Mouse (Mus musculus) liver, adult 2 months (tissue): Measurements from ENCODE around the gene Camkk2. TPM values are rescaled to one million over a fixed set of nuclear protein-coding genes. Genes with fewer than 3 reads are reported as not detected.

ENCODE experiments used
- DNase-seq: peaks from one replicate; pipeline ENCODE4 v3.0.0-alpha.2; 2011; ENCODE audit warnings: low read depth, low spot score; ENCODE audit errors: extremely low read depth
- H3K27ac ChIP-seq: fragments of 200-500 bp; replicated peaks from 2 replicates; pipeline ENCODE4 v1.5.1; 2012; ENCODE audit warnings: low read depth, mild to moderate bottlenecking, control low read depth, inconsistent platforms, low read length; ENCODE audit not compliant: insufficient read depth
- H3K27me3 ChIP-seq: fragments of 200-500 bp; 2 replicates; pipeline ENCODE4 v1.6.1; 2012; ENCODE audit warnings: mild to moderate bottlenecking, moderate library complexity, low read length, inconsistent platforms; ENCODE audit not compliant: control insufficient read depth, insufficient read depth
- H3K36me3 ChIP-seq: fragments of 200-500 bp; 2 replicates; pipeline ENCODE4 v1.6.1; 2012; ENCODE audit warnings: low read length, inconsistent platforms; ENCODE audit not compliant: control insufficient read depth, insufficient read depth
- H3K4me1 ChIP-seq: fragments of 200-500 bp; 2 replicates; pipeline ENCODE4 v1.6.1; 2011; ENCODE audit warnings: low read length; ENCODE audit not compliant: control insufficient read depth, insufficient read depth
- H3K4me3 ChIP-seq: fragments of 200-500 bp; 2 replicates; pipeline ENCODE4 v1.5.1; 2011; ENCODE audit warnings: low read depth, mild to moderate bottlenecking, control low read depth, low read length, moderate library complexity; ENCODE audit not compliant: insufficient read depth
- H3K79me2 ChIP-seq: fragments of 200-500 bp; 2 replicates; pipeline ENCODE4 v1.6.1; 2012; ENCODE audit warnings: inconsistent platforms, mild to moderate bottlenecking, low read length, moderate library complexity; ENCODE audit not compliant: control insufficient read depth, insufficient read depth
- H3K9ac ChIP-seq: fragments of 200-500 bp; 2 replicates; pipeline ENCODE4 v1.6.1; 2012; ENCODE audit warnings: low read depth, mild to moderate bottlenecking, control low read depth, inconsistent platforms, low read length
- CTCF ChIP-seq: fragments of 200-500 bp; IDR thresholded peaks from 2 replicates; pipeline ENCODE4 v1.5.1; 2011; ENCODE audit warnings: low read depth, low read length, control low read depth
- POLR2A ChIP-seq: fragments of 200-500 bp; IDR thresholded peaks from 2 replicates; pipeline ENCODE4 v1.6.1; 2011; ENCODE audit warnings: low read length, control low read depth; ENCODE audit not compliant: insufficient read depth; ENCODE audit errors: extremely low read depth
- WGBS: fragments of 180-500 bp; shearing (Covaris S2); methylation state at CpG from one replicate; pipeline ENCODE4 v1.1.7; 2018; 5-methylcytosine and 5-hydroxymethylcytosine counted together
- polyA plus RNA-seq: library from polyadenylated mRNA; depleted of rRNA; stranded (reverse); fragments of >200 nt; gene quantifications from 2 replicates; pipeline ENCODE4 v1.2.3, GENCODE M21; 2012; rRNA removed
- total RNA-seq: library from RNA; depleted of rRNA; stranded (reverse); fragments of >200 nt; gene quantifications from 2 replicates; pipeline ENCODE4 v1.2.3, GENCODE M21; 2014; rRNA removed

The Camkk2 gene
- 6.3 and 8.3 TPM in 2 replicates for total RNA-seq
- 16.4 and 17.7 TPM in 2 replicates for polyA plus RNA-seq

GRCm38 (mm10) chr5:122779277-122779834 is at the start of gene Camkk2:
Gene Camkk2 (minus strand): TSS chr5:122779409.
- peak within 1 kb of the TSS; percentile 94 for H3K9ac ChIP-seq
- peaks cover 14% of the 10 kb centered on the region; the same call in 1 of the 2 replicates for H3K79me2 ChIP-seq
- TF ChIP-seq POLR2A (no peak), CTCF (no peak)
- no peaks in the 10 kb centered on the region for H3K27me3 ChIP-seq
- peak within 1 kb of the TSS; percentile 96 for H3K4me3 ChIP-seq
- no peaks in the 10 kb centered on the region for H3K36me3 ChIP-seq
- peak; percentile 29 for DNase-seq
- WGBS = under 1% methylated on average over 57 of the region's 63 CpGs
- peaks cover 3% of the 10 kb centered on the region; the same call in 1 of the 2 replicates for H3K4me1 ChIP-seq
- H3K27ac ChIP-seq = peak within 1 kb of the TSS; percentile 67

GRCm38 (mm10) chr5:122825099-122825498 is 45.9 kb upstream of the Camkk2 start:
- Histone ChIP-seq H3K4me1 (peaks cover 2% of the 10 kb centered on the region; the same call in 1 of the 2 replicates), H3K79me2 (peaks cover 2% of the 10 kb centered on the region; the same call in 1 of the 2 replicates), H3K9ac (no peak overlapping the region), H3K27ac (no peak overlapping the region), H3K27me3 (no peaks in the 10 kb centered on the region), H3K4me3 (no peak overlapping the region), H3K36me3 (no peaks in the 10 kb centered on the region)
- no peak for DNase-seq
- no peak for TF ChIP-seq CTCF
- no peak for TF ChIP-seq POLR2A
- WGBS = 85% methylated on average over 8 of the region's 8 CpGs

GRCm38 (mm10) chr5:122824450-122824849 is 45.2 kb upstream of the Camkk2 start:
- H3K27ac ChIP-seq = no peak overlapping the region

GRCm38 (mm10) chr5:122823976-122824375 is 44.8 kb upstream of the Camkk2 start:
- 74% methylated on average over 1 of the region's 1 CpGs for WGBS
- DNase-seq = no peak
- no peaks in the 10 kb centered on the region for H3K27me3 ChIP-seq
- peaks cover 3% of the 10 kb centered on the region; the same call in 1 of the 2 replicates for H3K79me2 ChIP-seq
- H3K9ac ChIP-seq = no peak overlapping the region
- TF ChIP-seq POLR2A = no peak
- TF ChIP-seq CTCF = no peak
- H3K4me1 ChIP-seq = peaks cover 2% of the 10 kb centered on the region; the same call in 1 of the 2 replicates
- no peak overlapping the region for H3K27ac ChIP-seq
- no peak overlapping the region for H3K4me3 ChIP-seq
- H3K36me3 ChIP-seq = no peaks in the 10 kb centered on the region

More at GRCm38 (mm10) chr5:122824450-122824849, 45.2 kb upstream of the Camkk2 start:
- Histone ChIP-seq H3K4me3 (no peak overlapping the region), H3K36me3 (no peaks in the 10 kb centered on the region), H3K79me2 (peaks cover 3% of the 10 kb centered on the region; the same call in 1 of the 2 replicates), H3K4me1 (peaks cover 2% of the 10 kb centered on the region; the same call in 1 of the 2 replicates), H3K27me3 (no peaks in the 10 kb centered on the region), H3K9ac (no peak overlapping the region)
- DNase-seq = no peak
- 79% methylated on average over 6 of the region's 6 CpGs for WGBS
- TF ChIP-seq POLR2A (no peak), CTCF (no peak)

- H3K27ac ChIP-seq = no peak overlapping the region
- H3K4me3 ChIP-seq = no peak overlapping the region
- 90% methylated on average over 4 of the region's 4 CpGs for WGBS
- TF ChIP-seq POLR2A = no peak
- TF ChIP-seq CTCF = no peak
- H3K79me2 ChIP-seq = peaks cover 3% of the 10 kb centered on the region; the same call in 1 of the 2 replicates
- DNase-seq = no peak
- H3K27me3 ChIP-seq = no peaks in the 10 kb centered on the region
- H3K9ac ChIP-seq = no peak overlapping the region
- peaks cover 9% of the 10 kb centered on the region; the same call in 1 of the 2 replicates for H3K36me3 ChIP-seq
- H3K4me1 ChIP-seq = peaks cover 2% of the 10 kb centered on the region; the same call in 1 of the 2 replicates
Observed at GRCm38 (mm10) chr5:122822441-122822840, 43.2 kb upstream of the Camkk2 start.

GRCm38 (mm10) chr5:122821524-122821885 is 42.3 kb upstream of the Camkk2 start:
- 0% methylated on average over 10 of the region's 10 CpGs for WGBS
- H3K36me3 ChIP-seq = peaks cover 15% of the 10 kb centered on the region; the same call in 1 of the 2 replicates
- H3K79me2 ChIP-seq = peaks cover 3% of the 10 kb centered on the region; the same call in 1 of the 2 replicates
- H3K4me3 ChIP-seq = peak overlapping the region; percentile 56
- no peaks in the 10 kb centered on the region for H3K27me3 ChIP-seq
- TF ChIP-seq POLR2A (no peak), CTCF (no peak)
- peak overlapping the region; percentile 54 for H3K27ac ChIP-seq
- no peak for DNase-seq
- H3K4me1 ChIP-seq = peaks cover 2% of the 10 kb centered on the region; the same call in 1 of the 2 replicates
- peak overlapping the region; percentile 58 for H3K9ac ChIP-seq
